Mouse (Mus musculus) MEL (cell line): Measurements from ENCODE around the gene Cdh22.

Source experiments
- CHD2 ChIP-seq: IDR thresholded peaks from 2 replicates; pipeline ENCODE4 v1.6.1; 2011; ENCODE audit warnings: low read length, improper control_type of control experiment
- EP300 ChIP-seq, 2 experiments: IDR thresholded peaks; 2 replicates each; pipeline ENCODE4 v1.6.1; 2011; ENCODE audit warnings: improper control_type of control experiment in 2 of 2, low read length in 2 of 2, low read depth in 1 of 2, mild to moderate bottlenecking in 1 of 2
- ETS1 ChIP-seq: IDR thresholded peaks from 2 replicates; pipeline ENCODE4 v1.6.1; 2012; ENCODE audit warnings: low read depth, mild to moderate bottlenecking, inconsistent platforms, low read length, improper control_type of control experiment, moderate library complexity
- GATA1 ChIP-seq: IDR thresholded peaks from 2 replicates; pipeline ENCODE4 v1.6.1; 2011; ENCODE audit warnings: low read depth, low read length, improper control_type of control experiment
- MAFK ChIP-seq: IDR thresholded peaks from 2 replicates; pipeline ENCODE4 v1.6.1; 2011; ENCODE audit warnings: low read depth, mild to moderate bottlenecking, low read length, improper control_type of control experiment, borderline replicate concordance
- NELFE ChIP-seq: IDR thresholded peaks from 2 replicates; pipeline ENCODE4 v1.6.1; 2011; ENCODE audit warnings: low read depth, low read length, improper control_type of control experiment
- POLR2A ChIP-seq, 2 experiments: IDR thresholded peaks; 2 replicates each; pipeline ENCODE4 v1.6.1; 2011 to 2012; ENCODE audit warnings: low read length in 2 of 2, mild to moderate bottlenecking in 2 of 2, control low read depth in 1 of 2, improper control_type of control experiment in 1 of 2, low read depth in 1 of 2, moderate library complexity in 1 of 2; ENCODE audit not compliant: control insufficient read depth in 1 of 2, insufficient read depth in 1 of 2, poor library complexity in 1 of 2
- POLR2AphosphoS2 ChIP-seq: IDR thresholded peaks from 2 replicates; pipeline ENCODE4 v1.6.1; 2011; ENCODE audit warnings: low read length, improper control_type of control experiment
- ZMIZ1 ChIP-seq: IDR thresholded peaks from 2 replicates; pipeline ENCODE4 v1.6.1; 2012; ENCODE audit warnings: low read depth, mild to moderate bottlenecking, inconsistent platforms, low read length, improper control_type of control experiment, moderate library complexity

DNA sequence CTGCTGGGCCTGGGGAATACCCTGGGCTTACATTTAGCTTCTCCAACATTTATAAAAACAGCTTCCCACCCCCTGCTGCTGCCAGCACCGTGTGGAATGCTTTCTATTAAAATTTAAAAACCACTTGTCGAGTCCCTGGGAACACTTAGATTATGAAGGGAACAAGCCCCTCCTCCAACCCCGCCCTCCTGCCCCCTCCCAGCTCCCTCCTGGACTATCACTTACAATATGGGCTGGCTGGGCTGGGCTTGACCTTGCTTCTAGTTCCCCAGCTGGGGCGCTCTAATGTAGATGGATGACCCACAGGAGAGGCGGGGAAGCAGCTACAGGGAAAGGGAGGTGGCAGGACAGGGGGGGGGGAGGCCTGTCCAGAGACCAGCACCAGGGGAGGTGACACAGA, 72.4 kb downstream of the Cdh22 start:
- no peak for TF ChIP-seq CHD2
- no peak for TF ChIP-seq MAFK
- TF ChIP-seq ETS1: no peak
- TF ChIP-seq NELFE: no peak
- no peak for TF ChIP-seq ZMIZ1
- TF ChIP-seq POLR2A (IDR thresholded peaks at IDR 0.05; ENCODE audit: control insufficient read depth in 1 of 2, insufficient read depth in 1 of 2, low read depth in 1 of 2, low read length in 2 of 2, poor library complexity in 1 of 2): no peak
- TF ChIP-seq POLR2AphosphoS2: no peak
- TF ChIP-seq GATA1: no peak
- TF ChIP-seq EP300 (IDR thresholded peaks at IDR 0.05; ENCODE audit: low read depth in 1 of 2, low read length in 2 of 2): no peak
